Mouse (Mus musculus): ENCODE data around the gene Ntm. TPM values are rescaled to one million over a fixed set of nuclear protein-coding genes. Genes with fewer than 3 reads are reported as not detected.

Gene Ntm
- polyA plus RNA-seq, 1 experiment from 2014 or later: 11.5 TPM

GRCm38 (mm10) chr9:29272861-29273260 lies 690.1 kb downstream of the Ntm start:
- no peak for ATAC-seq (replicated peaks; ENCODE audit: insufficient number of reproducible peaks, low FRiP score, low TSS enrichment, low read depth)
- DNase-seq (ENCODE audit: low spot score): no peak
- H3K4me2 ChIP-seq (ENCODE audit: low read depth, low read length): no peak overlapping the region
- no peak overlapping the region for H3K27ac ChIP-seq (replicated peaks; ENCODE audit: low read depth, low read length)
- no peaks in the 10 kb centered on the region; the same call in 1 of the 2 replicates for H3K4me1 ChIP-seq (ENCODE audit: control insufficient read depth, insufficient read depth, low read length)
- H3K9me3 ChIP-seq (replicated peaks; ENCODE audit: control insufficient read depth, low read length): no peaks in the 10 kb centered on the region
- no peak overlapping the region for H3K9ac ChIP-seq (replicated peaks; ENCODE audit: low read length)
- no peaks in the 10 kb centered on the region for H3K27me3 ChIP-seq (ENCODE audit: control insufficient read depth, insufficient read depth, low read length)
- H3K4me3 ChIP-seq (ENCODE audit: low read depth, low read length): no peak overlapping the region
- 77% methylated on average over 3 of the region's 3 CpGs for WGBS
- no peaks in the 10 kb centered on the region for H3K36me3 ChIP-seq (replicated peaks; ENCODE audit: control insufficient read depth, insufficient read depth, low read depth, low read length)

GRCm38 (mm10) chr9:29269988-29270387 lies 693.0 kb downstream of the Ntm start:
- no peaks in the 10 kb centered on the region for H3K36me3 ChIP-seq (replicated peaks; ENCODE audit: control insufficient read depth, insufficient read depth, low read depth, low read length)
- no peak overlapping the region for H3K9ac ChIP-seq (replicated peaks; ENCODE audit: low read length)
- H3K27me3 ChIP-seq (ENCODE audit: control insufficient read depth, insufficient read depth, low read length): no peaks in the 10 kb centered on the region
- no peak overlapping the region for H3K27ac ChIP-seq (replicated peaks; ENCODE audit: low read depth, low read length)
- H3K4me3 ChIP-seq (ENCODE audit: low read depth, low read length): no peak overlapping the region
- WGBS: 86% methylated on average over 6 of the region's 6 CpGs
- no peak for ATAC-seq (replicated peaks; ENCODE audit: insufficient number of reproducible peaks, low FRiP score, low TSS enrichment, low read depth)
- DNase-seq (ENCODE audit: low spot score): no peak
- H3K9me3 ChIP-seq (replicated peaks; ENCODE audit: control insufficient read depth, low read length): no peaks in the 10 kb centered on the region
- H3K4me1 ChIP-seq (ENCODE audit: control insufficient read depth, insufficient read depth, low read length): no peaks in the 10 kb centered on the region; the same call in 1 of the 2 replicates
- H3K4me2 ChIP-seq (ENCODE audit: low read depth, low read length): no peak overlapping the region

- ATAC-seq (replicated peaks; ENCODE audit: insufficient number of reproducible peaks, low FRiP score, low TSS enrichment, low read depth) (no peak), DNase-seq (ENCODE audit: low spot score) (no peak)
- H3K36me3 ChIP-seq (replicated peaks; ENCODE audit: control insufficient read depth, insufficient read depth, low read depth, low read length): no peaks in the 10 kb centered on the region
- no peaks in the 10 kb centered on the region for H3K9me3 ChIP-seq (replicated peaks; ENCODE audit: control insufficient read depth, low read length)
- 92% methylated on average over 2 of the region's 2 CpGs for WGBS
- H3K4me2 ChIP-seq (ENCODE audit: low read depth, low read length): no peak overlapping the region
- H3K9ac ChIP-seq (replicated peaks; ENCODE audit: low read length): no peak overlapping the region
- no peaks in the 10 kb centered on the region for H3K27me3 ChIP-seq (ENCODE audit: control insufficient read depth, insufficient read depth, low read length)
- H3K4me1 ChIP-seq (ENCODE audit: control insufficient read depth, insufficient read depth, low read length): no peaks in the 10 kb centered on the region; the same call in 1 of the 2 replicates
- H3K4me3 ChIP-seq (ENCODE audit: low read depth, low read length): no peak overlapping the region
- H3K27ac ChIP-seq (replicated peaks; ENCODE audit: low read depth, low read length): no peak overlapping the region
Measured at GRCm38 (mm10) chr9:29269277-29269646, 693.7 kb downstream of the Ntm start.

GRCm38 (mm10) chr9:29268583-29269276 lies 694.2 kb downstream of the Ntm start:
- no peaks in the 10 kb centered on the region for H3K9me3 ChIP-seq (replicated peaks; ENCODE audit: control insufficient read depth, low read length)
- DNase-seq (ENCODE audit: low spot score) (no peak), ATAC-seq (replicated peaks; ENCODE audit: insufficient number of reproducible peaks, low FRiP score, low TSS enrichment, low read depth) (no peak)
- H3K4me1 ChIP-seq (ENCODE audit: control insufficient read depth, insufficient read depth, low read length): no peaks in the 10 kb centered on the region; the same call in 1 of the 2 replicates
- H3K36me3 ChIP-seq (replicated peaks; ENCODE audit: control insufficient read depth, insufficient read depth, low read depth, low read length): no peaks in the 10 kb centered on the region
- no peaks in the 10 kb centered on the region for H3K27me3 ChIP-seq (ENCODE audit: control insufficient read depth, insufficient read depth, low read length)
- H3K27ac ChIP-seq (replicated peaks; ENCODE audit: low read depth, low read length): no peak overlapping the region
- no peak overlapping the region for H3K4me2 ChIP-seq (ENCODE audit: low read depth, low read length)
- no peak overlapping the region for H3K9ac ChIP-seq (replicated peaks; ENCODE audit: low read length)
- WGBS: 65% methylated on average over 10 of the region's 10 CpGs
- no peak overlapping the region for H3K4me3 ChIP-seq (ENCODE audit: low read depth, low read length)

- DNase-seq (ENCODE audit: low spot score) (no peak), ATAC-seq (replicated peaks; ENCODE audit: insufficient number of reproducible peaks, low FRiP score, low TSS enrichment, low read depth) (no peak)
- no peak overlapping the region for H3K4me3 ChIP-seq (ENCODE audit: low read depth, low read length)
- H3K4me2 ChIP-seq (ENCODE audit: low read depth, low read length): no peak overlapping the region
- H3K9me3 ChIP-seq (replicated peaks; ENCODE audit: control insufficient read depth, low read length): no peaks in the 10 kb centered on the region
- WGBS: 60% methylated on average over 3 of the region's 3 CpGs
- no peak overlapping the region for H3K27ac ChIP-seq (replicated peaks; ENCODE audit: low read depth, low read length)
- no peak overlapping the region for H3K9ac ChIP-seq (replicated peaks; ENCODE audit: low read length)
- no peaks in the 10 kb centered on the region for H3K27me3 ChIP-seq (ENCODE audit: control insufficient read depth, insufficient read depth, low read length)
- no peaks in the 10 kb centered on the region; the same call in 1 of the 2 replicates for H3K4me1 ChIP-seq (ENCODE audit: control insufficient read depth, insufficient read depth, low read length)
- H3K36me3 ChIP-seq (replicated peaks; ENCODE audit: control insufficient read depth, insufficient read depth, low read depth, low read length): no peaks in the 10 kb centered on the region
Measured at GRCm38 (mm10) chr9:29267663-29268062, 695.3 kb downstream of the Ntm start.

GRCm38 (mm10) chr9:29265177-29265576 lies 697.8 kb downstream of the Ntm start:
- H3K9ac ChIP-seq (replicated peaks; ENCODE audit: low read length): no peak overlapping the region
- no peak overlapping the region for H3K4me2 ChIP-seq (ENCODE audit: low read depth, low read length)
- H3K27me3 ChIP-seq (ENCODE audit: control insufficient read depth, insufficient read depth, low read length): no peaks in the 10 kb centered on the region
- H3K4me1 ChIP-seq (ENCODE audit: control insufficient read depth, insufficient read depth, low read length): no peaks in the 10 kb centered on the region; the same call in 1 of the 2 replicates
- H3K36me3 ChIP-seq (replicated peaks; ENCODE audit: control insufficient read depth, insufficient read depth, low read depth, low read length): no peaks in the 10 kb centered on the region
- no peak overlapping the region for H3K4me3 ChIP-seq (ENCODE audit: low read depth, low read length)
- ATAC-seq (replicated peaks; ENCODE audit: insufficient number of reproducible peaks, low FRiP score, low TSS enrichment, low read depth) (no peak), DNase-seq (ENCODE audit: low spot score) (no peak)
- 63% methylated on average over 4 of the region's 4 CpGs for WGBS
- H3K9me3 ChIP-seq (replicated peaks; ENCODE audit: control insufficient read depth, low read length): no peaks in the 10 kb centered on the region
- H3K27ac ChIP-seq (replicated peaks; ENCODE audit: low read depth, low read length): no peak overlapping the region

- Histone ChIP-seq H3K27me3 (ENCODE audit: control insufficient read depth, insufficient read depth, low read length) (no peaks in the 10 kb centered on the region), H3K9me3 (replicated peaks; ENCODE audit: control insufficient read depth, low read length) (no peaks in the 10 kb centered on the region), H3K4me1 (ENCODE audit: control insufficient read depth, insufficient read depth, low read length) (no peaks in the 10 kb centered on the region), H3K9ac (replicated peaks; ENCODE audit: low read length) (no peak overlapping the region), H3K36me3 (replicated peaks; ENCODE audit: control insufficient read depth, insufficient read depth, low read depth, low read length) (no peaks in the 10 kb centered on the region), H3K27ac (replicated peaks; ENCODE audit: low read depth, low read length) (no peak overlapping the region), H3K4me3 (ENCODE audit: low read depth, low read length) (no peak overlapping the region), H3K4me2 (ENCODE audit: low read depth, low read length) (no peak overlapping the region)
- 62% methylated on average over 3 of the region's 3 CpGs for WGBS
- DNase-seq (ENCODE audit: low spot score): no peak
- ATAC-seq (replicated peaks; ENCODE audit: insufficient number of reproducible peaks, low FRiP score, low TSS enrichment, low read depth): no peak
Measured at GRCm38 (mm10) chr9:29262836-29263235, 700.1 kb downstream of the Ntm start.

GRCm38 (mm10) chr9:29252866-29253265 lies 710.1 kb downstream of the Ntm start:
- no peaks in the 10 kb centered on the region for H3K36me3 ChIP-seq (replicated peaks; ENCODE audit: control insufficient read depth, insufficient read depth, low read depth, low read length)
- 85% methylated on average over 2 of the region's 2 CpGs for WGBS
- ATAC-seq (replicated peaks; ENCODE audit: insufficient number of reproducible peaks, low FRiP score, low TSS enrichment, low read depth): no peak
- H3K27ac ChIP-seq (replicated peaks; ENCODE audit: low read depth, low read length): no peak overlapping the region
- H3K4me1 ChIP-seq (ENCODE audit: control insufficient read depth, insufficient read depth, low read length): no peaks in the 10 kb centered on the region
- no peaks in the 10 kb centered on the region for H3K9me3 ChIP-seq (replicated peaks; ENCODE audit: control insufficient read depth, low read length)
- no peak for DNase-seq (ENCODE audit: low spot score)
- H3K27me3 ChIP-seq (ENCODE audit: control insufficient read depth, insufficient read depth, low read length): no peaks in the 10 kb centered on the region
- no peak overlapping the region for H3K9ac ChIP-seq (replicated peaks; ENCODE audit: low read length)
- no peak overlapping the region for H3K4me2 ChIP-seq (ENCODE audit: low read depth, low read length)
- H3K4me3 ChIP-seq (ENCODE audit: low read depth, low read length): no peak overlapping the region
